Mouse (Mus musculus): ENCODE data around the gene Gdpgp1.

GRCm38 (mm10) chr7:80276374-80276773 is 43.7 kb downstream of the Gdpgp1 start:
- no peak for TF ChIP-seq CTCF (IDR thresholded peaks at IDR 0.05; ENCODE audit: low read depth, low read length)
- no peak for TF ChIP-seq GATA2 (IDR thresholded peaks at IDR 0.05; ENCODE audit: borderline replicate concordance, low read depth, low read length)
- TF ChIP-seq GATA1 (IDR thresholded peaks at IDR 0.05; ENCODE audit: borderline replicate concordance, low read length): no peak
- TF ChIP-seq TAL1 (conservative IDR thresholded peaks at IDR 0.05; ENCODE audit: low read depth, low read length): no peak

Data from G1E (cell line).